Mouse (Mus musculus) embryonic facial prominence, embryonic 14.5 days (tissue): ENCODE measurements at regions not wholly inside any gene's neighbourhood (a gene's known extent, or its start where the extent isn't known, plus 50 kb on each side); places are given as distances from the start of the nearest gene placed in this dataset.
A peak's percentile ranks its signal among the peaks of the same experiment; 100 is the strongest.

Experiments
- ATAC-seq: fragments of 200-750 bp; cut with Nextera tagmentation; 2 replicates; pipeline ENCODE4 v1.8.0; 2017; ENCODE audit warnings: low read depth, moderate number of reproducible peaks, moderate TSS enrichment
- DNase-seq: peaks from one replicate; pipeline ENCODE4 v3.0.0-alpha.2; 2015; ENCODE audit warnings: low spot score
- H3K27ac ChIP-seq: fragments of 300-500 bp; sonication (generic); replicated peaks from 2 replicates; pipeline ENCODE4 v1.5.1; 2014; ENCODE audit warnings: low read depth, mild to moderate bottlenecking, low read length, moderate library complexity
- H3K27me3 ChIP-seq: fragments of 300-500 bp; sonication (generic); replicated peaks from 2 replicates; pipeline ENCODE4 v1.6.1; 2014; ENCODE audit warnings: low read length; ENCODE audit not compliant: control insufficient read depth, insufficient read depth
- H3K36me3 ChIP-seq: fragments of 300-500 bp; sonication (generic); 2 replicates; pipeline ENCODE4 v1.6.1; 2014; ENCODE audit warnings: low read length, mixed read lengths; ENCODE audit not compliant: control insufficient read depth, insufficient read depth
- H3K4me1 ChIP-seq: fragments of 300-500 bp; sonication (generic); 2 replicates; pipeline ENCODE4 v1.6.1; 2014; ENCODE audit warnings: antibody characterized with exemption, low read length; ENCODE audit not compliant: control insufficient read depth, insufficient read depth
- H3K4me2 ChIP-seq: fragments of 300-500 bp; sonication (generic); 2 replicates; pipeline ENCODE4 v1.6.1; 2014; ENCODE audit warnings: low read depth, mild to moderate bottlenecking, low read length, moderate library complexity, mixed read lengths
- H3K4me3 ChIP-seq: fragments of 300-500 bp; sonication (generic); 2 replicates; pipeline ENCODE4 v1.5.1; 2014; ENCODE audit warnings: low read depth, mild to moderate bottlenecking, low read length
- H3K9ac ChIP-seq: fragments of 300-500 bp; sonication (generic); 2 replicates; pipeline ENCODE4 v1.6.1; 2014; ENCODE audit warnings: low read depth, mild to moderate bottlenecking, low read length, moderate library complexity, mixed read lengths
- H3K9me3 ChIP-seq: fragments of 300-500 bp; sonication (generic); 2 replicates; pipeline ENCODE4 v1.6.1; 2016; ENCODE audit warnings: low read length; ENCODE audit not compliant: control insufficient read depth
- WGBS: fragments of 180-500 bp; shearing (Covaris S2); extraction: QIAGEN DNeasy Blood & Tissue Kit; methylation state at CpG from one replicate; pipeline ENCODE4 v1.1.7; 2014; 5-methylcytosine and 5-hydroxymethylcytosine counted together

DNA sequence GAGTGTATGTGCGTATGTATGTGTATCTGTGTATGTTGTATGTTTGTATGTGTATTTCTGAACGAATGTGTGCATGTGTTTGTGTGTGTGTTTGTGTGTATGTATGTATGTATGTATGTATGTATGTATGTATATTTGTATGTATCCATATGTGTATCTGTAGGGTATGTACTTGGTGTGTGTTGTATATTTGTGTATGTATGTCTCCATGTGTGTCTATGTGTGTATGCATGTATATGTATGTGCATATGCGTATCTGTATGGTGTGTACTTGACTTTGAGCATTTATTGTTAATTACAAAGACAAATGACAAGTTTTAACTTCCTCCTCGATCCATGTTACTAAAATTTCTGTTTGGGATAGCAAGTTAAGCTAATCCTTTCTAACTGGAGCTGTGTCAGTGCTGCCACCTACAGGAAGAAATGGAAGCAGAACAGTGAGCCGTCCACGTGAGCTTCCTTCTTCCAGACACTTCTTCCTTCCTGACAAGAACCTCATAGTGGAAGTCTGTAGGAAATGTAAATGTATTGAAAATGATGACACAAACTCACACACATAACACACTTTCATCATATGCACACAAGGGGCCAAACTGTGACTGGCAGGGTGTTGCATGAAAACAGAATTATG lies 268.4 kb upstream of the Rspo3 start:
- no peaks in the 10 kb centered on the region for H3K4me1 ChIP-seq

DNA sequence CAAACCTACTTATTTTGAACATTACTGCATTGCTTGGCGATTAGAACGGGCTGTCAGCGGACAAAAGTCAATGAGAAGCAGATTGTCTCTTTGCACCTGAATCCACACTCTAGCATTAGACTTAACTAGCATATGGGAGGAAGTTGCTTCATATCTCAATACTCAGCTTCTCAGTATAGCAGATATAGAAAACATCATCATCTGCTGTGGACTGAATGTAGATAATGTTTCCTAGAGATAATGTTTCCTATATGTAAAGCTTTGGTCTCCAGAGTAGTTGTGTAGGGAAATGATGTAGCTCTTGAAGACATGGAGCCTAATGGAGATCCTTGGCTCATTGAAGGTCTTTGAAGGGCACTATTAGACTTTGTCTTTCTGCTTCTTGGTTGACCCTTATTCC lies 267.0 kb upstream of the Rspo3 start:
- no peak overlapping the region for H3K4me2 ChIP-seq

More for the DNA sequence above, 268.4 kb upstream of the Rspo3 start:
- H3K4me3 ChIP-seq, result no peak overlapping the region
- ATAC-seq (peak; percentile 44; the same call in 1 of the 2 replicates), DNase-seq (peak; percentile 59)
- no peaks in the 10 kb centered on the region for H3K36me3 ChIP-seq
- H3K27me3 ChIP-seq, result no peaks in the 10 kb centered on the region
- no peak overlapping the region for H3K4me2 ChIP-seq
- 40% methylated on average over 6 of the region's 6 CpGs for WGBS
- no peak overlapping the region for H3K9ac ChIP-seq
- no peak overlapping the region for H3K27ac ChIP-seq
- no peaks in the 10 kb centered on the region for H3K9me3 ChIP-seq

DNA sequence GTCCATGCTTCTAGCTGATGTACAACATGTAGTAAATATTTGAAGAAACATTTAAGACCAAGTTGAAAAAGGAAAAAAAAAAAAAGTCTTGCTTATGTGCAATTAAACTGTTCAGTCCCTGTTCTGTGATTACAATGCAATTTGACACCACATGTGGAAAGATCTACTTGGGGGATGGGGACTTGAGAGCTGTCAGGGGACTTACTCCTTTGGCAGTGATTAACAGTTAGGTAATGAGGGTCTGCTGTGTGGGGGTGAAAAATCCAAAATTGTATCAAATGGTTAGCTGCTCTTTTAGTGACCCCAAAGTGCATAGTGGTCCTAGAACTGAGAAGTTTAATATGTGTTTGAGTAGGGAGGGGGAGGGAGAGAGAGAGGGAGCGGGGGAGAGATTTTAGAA lies 259.0 kb upstream of the Rspo3 start:
- H3K36me3 ChIP-seq, result no peaks in the 10 kb centered on the region
- no peak overlapping the region for H3K27ac ChIP-seq
- no peak overlapping the region for H3K4me2 ChIP-seq
- H3K4me1 ChIP-seq, result no peaks in the 10 kb centered on the region
- peak; percentile 22 for DNase-seq
- no peaks in the 10 kb centered on the region for H3K9me3 ChIP-seq
- no peak overlapping the region for H3K4me3 ChIP-seq
- H3K9ac ChIP-seq, result no peak overlapping the region
- H3K27me3 ChIP-seq, result no peaks in the 10 kb centered on the region
- ATAC-seq, result peak; percentile 55; the same call in 1 of the 2 replicates
- WGBS, result 78% methylated on average over 1 of the region's 1 CpGs

More for the DNA sequence above, 267.0 kb upstream of the Rspo3 start:
- Histone ChIP-seq H3K4me3 (no peak overlapping the region), H3K9me3 (no peaks in the 10 kb centered on the region), H3K4me1 (no peaks in the 10 kb centered on the region), H3K27ac (no peak overlapping the region), H3K9ac (no peak overlapping the region), H3K27me3 (no peaks in the 10 kb centered on the region), H3K36me3 (no peaks in the 10 kb centered on the region)
- no peak for DNase-seq
- WGBS, result 87% methylated on average over 3 of the region's 3 CpGs
- ATAC-seq, result no peak

DNA sequence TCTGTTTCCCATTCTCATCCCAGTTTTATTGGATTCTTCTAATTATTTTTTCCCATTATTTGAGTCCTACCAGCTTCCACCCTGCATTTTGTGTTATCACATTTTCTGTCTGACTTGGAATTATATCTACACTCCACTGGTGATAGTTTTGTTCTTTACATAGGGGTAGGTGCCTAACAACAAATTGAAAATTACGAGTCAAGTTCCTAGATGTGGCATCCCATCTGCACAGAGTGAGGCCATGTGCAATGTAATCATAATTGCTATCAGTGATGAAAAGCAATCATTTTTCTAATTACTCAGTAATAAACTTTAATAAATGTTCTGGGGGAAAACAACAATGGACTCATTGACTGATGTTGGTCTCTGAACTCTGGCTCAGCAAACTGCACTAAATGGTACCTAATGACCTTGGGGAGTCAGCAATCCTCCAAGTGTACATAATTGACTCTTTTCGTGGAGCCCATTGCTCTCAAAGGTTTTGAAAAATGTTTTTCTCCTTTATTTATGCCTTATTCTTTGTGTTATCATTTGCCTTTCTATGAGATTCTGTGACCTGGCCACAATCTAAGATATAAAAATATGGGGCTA lies 250.6 kb upstream of the Rspo3 start:
- no peak for ATAC-seq
- H3K36me3 ChIP-seq, result no peaks in the 10 kb centered on the region
- DNase-seq, result no peak
- no peaks in the 10 kb centered on the region for H3K4me1 ChIP-seq
- no peak overlapping the region for H3K4me2 ChIP-seq
- no peak overlapping the region for H3K9ac ChIP-seq
- H3K4me3 ChIP-seq, result no peak overlapping the region
- 50% methylated on average over 2 of the region's 2 CpGs for WGBS
- H3K9me3 ChIP-seq, result no peaks in the 10 kb centered on the region
- no peaks in the 10 kb centered on the region for H3K27me3 ChIP-seq
- H3K27ac ChIP-seq, result no peak overlapping the region

DNA sequence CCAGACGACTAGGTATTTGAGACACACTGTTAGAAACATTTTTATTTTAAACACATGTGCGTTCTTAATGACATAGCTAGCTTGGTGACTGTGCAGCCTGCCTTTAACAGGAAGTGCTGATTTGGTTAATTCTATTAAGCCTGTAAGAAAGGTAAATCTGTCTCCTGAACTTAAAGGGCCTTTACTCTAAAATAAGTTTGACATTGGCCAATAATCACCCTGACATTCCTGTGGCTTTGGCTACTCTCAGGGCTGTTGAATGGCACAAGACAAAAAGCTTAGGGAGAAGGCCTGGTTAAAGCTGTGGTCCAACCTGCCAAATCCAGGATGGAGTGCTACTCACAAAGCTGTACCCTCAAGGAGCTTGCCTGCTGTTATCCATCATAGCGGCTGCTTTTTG lies 201.0 kb upstream of the Rspo3 start:
- 40% methylated on average over 3 of the region's 3 CpGs for WGBS
- Histone ChIP-seq H3K27ac (no peak overlapping the region), H3K9me3 (no peaks in the 10 kb centered on the region), H3K27me3 (no peaks in the 10 kb centered on the region), H3K4me3 (no peak overlapping the region), H3K4me2 (no peak overlapping the region), H3K4me1 (no peaks in the 10 kb centered on the region), H3K36me3 (no peaks in the 10 kb centered on the region), H3K9ac (no peak overlapping the region)
- DNase-seq (peak; percentile 22), ATAC-seq (no peak)

DNA sequence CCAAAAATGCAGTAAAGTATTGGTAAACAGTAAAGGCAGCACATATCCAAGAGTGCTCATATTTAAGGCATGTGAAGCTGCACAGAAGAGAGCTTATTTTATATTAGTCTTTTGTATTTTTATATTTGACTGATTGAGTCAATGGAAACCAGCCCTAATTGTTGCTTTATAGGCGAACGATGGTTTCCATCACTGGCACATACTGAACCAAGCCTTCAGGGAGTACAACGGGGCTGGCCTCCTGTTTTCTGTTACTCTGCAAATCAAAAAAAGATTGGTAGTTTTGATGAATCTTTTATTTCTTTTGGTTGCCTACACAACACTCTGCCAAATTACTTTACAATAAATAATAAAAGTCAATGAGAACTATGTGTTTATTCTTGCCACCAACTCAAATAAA lies 189.7 kb upstream of the Rspo3 start:
- WGBS, result 59% methylated on average over 3 of the region's 3 CpGs
- Histone ChIP-seq H3K36me3 (no peaks in the 10 kb centered on the region), H3K27ac (no peak overlapping the region), H3K27me3 (no peaks in the 10 kb centered on the region), H3K9ac (no peak overlapping the region), H3K4me1 (no peaks in the 10 kb centered on the region), H3K4me3 (no peak overlapping the region), H3K4me2 (no peak overlapping the region), H3K9me3 (no peaks in the 10 kb centered on the region)
- DNase-seq, result no peak
- no peak for ATAC-seq

DNA sequence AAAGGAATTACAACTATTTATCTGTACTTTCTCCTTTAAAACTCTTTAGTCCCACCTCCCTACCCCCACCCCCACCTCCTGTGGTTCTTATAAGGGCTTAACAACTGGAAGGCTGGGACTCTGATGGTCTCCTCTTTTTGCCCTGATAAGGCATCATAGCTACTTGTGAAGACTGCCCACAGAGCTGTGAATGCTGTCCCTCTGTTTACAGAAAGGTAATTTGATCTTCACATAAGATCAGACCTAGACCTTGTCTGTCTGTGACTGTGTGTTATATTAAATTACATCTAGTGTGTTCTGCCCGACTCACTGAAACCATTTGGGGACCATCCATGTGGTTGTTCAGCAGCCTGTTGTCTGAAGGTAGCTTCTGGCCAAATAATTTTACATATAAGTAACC lies 175.3 kb upstream of the Rspo3 start:
- no peak overlapping the region for H3K27ac ChIP-seq
- H3K9me3 ChIP-seq, result no peaks in the 10 kb centered on the region
- H3K4me1 ChIP-seq, result no peaks in the 10 kb centered on the region
- H3K36me3 ChIP-seq, result no peaks in the 10 kb centered on the region
- no peak overlapping the region for H3K9ac ChIP-seq
- 0% methylated on average over 1 of the region's 1 CpGs for WGBS
- no peak overlapping the region for H3K4me2 ChIP-seq
- no peak for DNase-seq
- no peak overlapping the region for H3K4me3 ChIP-seq
- no peak for ATAC-seq
- no peaks in the 10 kb centered on the region for H3K27me3 ChIP-seq

DNA sequence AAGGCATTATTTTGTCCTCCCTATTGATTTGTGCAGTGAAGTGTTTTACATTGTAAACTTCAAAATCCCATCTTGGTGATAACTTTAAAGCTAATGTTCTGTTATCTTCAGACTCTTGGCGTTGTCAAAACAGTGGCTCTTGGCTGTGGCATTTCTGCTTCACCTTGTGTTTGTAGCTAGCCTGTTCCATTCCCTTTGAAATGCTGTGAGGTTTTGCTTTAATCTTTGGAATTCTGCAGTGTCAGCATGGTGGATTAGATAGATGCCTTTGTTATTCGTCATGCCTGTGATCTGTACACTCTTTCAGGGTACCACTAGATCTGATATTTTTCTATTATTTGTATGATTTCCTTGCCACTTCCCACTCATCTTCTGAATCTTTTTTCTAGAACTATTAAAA lies 173.0 kb upstream of the Rspo3 start:
- 57% methylated on average over 2 of the region's 2 CpGs for WGBS
- no peaks in the 10 kb centered on the region for H3K27me3 ChIP-seq
- ATAC-seq, result no peak

More for the DNA sequence above, 173.0 kb upstream of the Rspo3 start:
- Histone ChIP-seq H3K4me1 (no peaks in the 10 kb centered on the region), H3K27ac (no peak overlapping the region), H3K4me3 (no peak overlapping the region), H3K4me2 (no peak overlapping the region), H3K9ac (no peak overlapping the region), H3K36me3 (no peaks in the 10 kb centered on the region), H3K9me3 (no peaks in the 10 kb centered on the region)
- DNase-seq, result no peak
